Mouse (Mus musculus) splenic B cell, adult 2 months (primary cell): ENCODE results near the gene Rnf39.

Experiments
- DNase-seq: peaks from one replicate; pipeline ENCODE4 v3.0.0-alpha.2; 2011; ENCODE audit warnings: low read depth, low spot score
- H3K27me3 ChIP-seq: 2 replicates; pipeline ENCODE4 v1.6.1; 2012; ENCODE audit warnings: mild to moderate bottlenecking, low read length, moderate library complexity, mixed read lengths; ENCODE audit not compliant: control insufficient read depth, poor library complexity, insufficient read depth, severe bottlenecking
- H3K36me3 ChIP-seq: 2 replicates; pipeline ENCODE4 v1.6.1; 2012; ENCODE audit warnings: mild to moderate bottlenecking, low read length, moderate library complexity, mixed read lengths; ENCODE audit not compliant: control insufficient read depth, poor library complexity, insufficient read depth, severe bottlenecking

Gene Rnf39

GRCm38 (mm10) chr17:36942791-36943471 is at the start of gene Rnf39:
Gene Rnf39, plus strand, starts transcription at chr17:36942918.
- no peaks in the 10 kb centered on the region for H3K27me3 ChIP-seq
- no peaks in the 10 kb centered on the region for H3K36me3 ChIP-seq
- DNase-seq = no peak

DNA sequence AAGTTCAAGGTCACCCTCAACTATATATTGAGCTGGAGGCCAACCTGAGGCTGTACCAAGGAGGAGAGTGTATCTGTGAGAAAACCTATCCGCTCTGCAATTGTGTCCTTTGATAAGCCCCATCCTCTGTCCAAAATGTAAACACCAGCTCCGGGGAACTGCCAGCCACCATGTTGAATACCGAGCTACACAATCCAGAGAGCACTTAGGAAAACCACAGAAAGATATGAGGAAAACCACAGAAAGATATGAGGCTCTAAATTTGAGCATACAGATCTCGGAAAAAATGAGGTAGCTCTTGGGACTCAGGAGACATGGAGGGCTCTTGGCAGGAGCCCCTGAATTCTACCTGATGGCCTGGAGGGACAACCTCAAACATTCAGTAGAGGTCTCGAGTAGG is 49.3 kb upstream of the Rnf39 start:
- H3K27me3 ChIP-seq = no peaks in the 10 kb centered on the region
- no peak for DNase-seq

DNA sequence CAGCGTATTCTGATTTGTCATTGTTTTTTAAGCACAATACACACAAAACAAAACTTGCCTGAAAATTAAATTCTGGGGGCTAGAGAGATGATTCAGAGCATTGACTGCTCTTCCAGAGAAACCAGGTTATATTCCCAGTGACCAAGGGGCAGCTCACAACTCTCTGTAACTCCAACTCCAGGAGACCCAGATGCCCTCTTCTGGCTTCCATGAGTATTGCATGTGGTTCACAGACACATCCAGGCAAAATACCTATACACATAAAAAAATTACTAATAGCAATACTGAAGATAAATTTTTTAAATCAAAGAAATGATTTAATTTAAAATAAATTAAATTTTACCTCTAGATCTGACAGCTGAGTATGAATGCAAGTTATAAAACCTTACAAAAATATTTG is 46.1 kb upstream of the Rnf39 start:
- Histone ChIP-seq H3K36me3 (no peaks in the 10 kb centered on the region), H3K27me3 (no peaks in the 10 kb centered on the region)
- DNase-seq = peak; percentile 24

More for the DNA sequence above, 49.3 kb upstream of the Rnf39 start:
- H3K36me3 ChIP-seq = no peaks in the 10 kb centered on the region

GRCm38 (mm10) chr17:36897065-36897464 is 45.7 kb upstream of the Rnf39 start:
- H3K36me3 ChIP-seq = no peaks in the 10 kb centered on the region
- no peaks in the 10 kb centered on the region for H3K27me3 ChIP-seq
- DNase-seq = no peak

DNA sequence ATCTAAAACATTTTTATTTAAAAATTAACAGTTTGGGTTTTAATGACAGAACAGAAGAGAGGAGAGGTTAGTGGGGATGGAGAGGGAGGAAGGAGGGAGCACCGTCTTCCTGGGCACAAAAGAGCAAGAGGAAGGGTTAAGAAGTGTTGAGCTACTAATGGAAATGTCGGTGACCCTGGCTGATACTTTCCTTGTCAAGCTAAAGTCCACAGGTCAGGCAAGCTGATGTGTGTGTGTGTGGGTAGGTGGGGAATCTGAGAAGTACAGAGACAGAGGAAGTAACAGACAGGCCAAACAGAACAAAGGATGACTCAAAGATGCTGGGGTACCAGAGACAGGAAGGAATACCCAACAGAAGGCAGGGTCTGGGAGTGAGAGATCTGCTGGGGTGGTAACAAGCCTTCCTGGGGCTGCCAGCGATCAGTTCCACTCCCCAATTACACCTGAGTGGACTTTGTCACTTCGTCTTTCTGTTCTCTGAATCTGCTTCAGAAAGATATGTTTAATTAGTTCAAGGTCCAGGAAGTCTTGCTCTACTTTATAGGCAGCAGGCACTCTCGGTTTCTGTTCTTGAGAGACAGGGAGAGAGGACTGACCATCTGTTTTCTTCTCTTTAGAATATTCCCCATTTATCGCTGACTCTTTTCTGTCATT is 45.0 kb upstream of the Rnf39 start, which contains the start of gene Trim31:
Gene Trim31 (plus strand): TSS at position 567 of the 654 bp plus-strand sequence.
- no peak for DNase-seq
- H3K36me3 ChIP-seq = no peaks in the 10 kb centered on the region
- H3K27me3 ChIP-seq = no peaks in the 10 kb centered on the region

- H3K36me3 ChIP-seq = no peaks in the 10 kb centered on the region
- no peak for DNase-seq
- no peaks in the 10 kb centered on the region for H3K27me3 ChIP-seq
Measured at GRCm38 (mm10) chr17:36899376-36899775, 43.3 kb upstream of the Rnf39 start.

GRCm38 (mm10) chr17:36900001-36900400 is 42.7 kb upstream of the Rnf39 start:
- DNase-seq = no peak

GRCm38 (mm10) chr17:36900691-36901090 is 42.0 kb upstream of the Rnf39 start:
- peak; percentile 9 for DNase-seq
- H3K27me3 ChIP-seq = no peaks in the 10 kb centered on the region
- no peaks in the 10 kb centered on the region for H3K36me3 ChIP-seq

More at GRCm38 (mm10) chr17:36900001-36900400, 42.7 kb upstream of the Rnf39 start:
- Histone ChIP-seq H3K27me3 (no peaks in the 10 kb centered on the region), H3K36me3 (no peaks in the 10 kb centered on the region)

GRCm38 (mm10) chr17:36903651-36904050 is 39.1 kb upstream of the Rnf39 start:
- DNase-seq = no peak
- Histone ChIP-seq H3K27me3 (no peaks in the 10 kb centered on the region), H3K36me3 (no peaks in the 10 kb centered on the region)

GRCm38 (mm10) chr17:36908235-36908634 is 34.5 kb upstream of the Rnf39 start:
- no peaks in the 10 kb centered on the region for H3K36me3 ChIP-seq
- DNase-seq = no peak
- no peaks in the 10 kb centered on the region; the same call in 1 of the 2 replicates for H3K27me3 ChIP-seq

DNA sequence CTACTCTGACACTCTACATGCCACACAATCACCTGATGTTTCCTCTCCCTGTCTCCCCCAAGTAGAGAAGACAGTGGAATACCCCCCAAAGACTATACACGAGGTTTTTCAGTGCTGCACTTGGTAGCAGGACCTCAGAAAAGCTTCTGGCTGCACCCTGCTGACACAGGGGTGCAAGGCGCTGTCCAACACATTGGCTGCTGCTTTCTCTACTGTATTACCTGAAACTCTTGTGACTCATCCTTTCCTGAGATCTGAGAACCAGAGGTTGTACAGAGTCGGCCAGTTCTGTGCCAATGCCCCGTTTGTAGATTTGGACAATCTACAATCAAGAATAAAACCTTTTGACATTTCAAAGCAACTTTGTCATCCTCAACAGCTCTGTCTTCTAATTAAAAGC is 32.9 kb upstream of the Rnf39 start:
- DNase-seq = no peak
- H3K27me3 ChIP-seq = no peaks in the 10 kb centered on the region; the same call in 1 of the 2 replicates
- H3K36me3 ChIP-seq = no peaks in the 10 kb centered on the region

- DNase-seq = no peak
- Histone ChIP-seq H3K27me3 (no peaks in the 10 kb centered on the region; the same call in 1 of the 2 replicates), H3K36me3 (no peaks in the 10 kb centered on the region)
Measured at GRCm38 (mm10) chr17:36912031-36912430, 30.7 kb upstream of the Rnf39 start.

DNA sequence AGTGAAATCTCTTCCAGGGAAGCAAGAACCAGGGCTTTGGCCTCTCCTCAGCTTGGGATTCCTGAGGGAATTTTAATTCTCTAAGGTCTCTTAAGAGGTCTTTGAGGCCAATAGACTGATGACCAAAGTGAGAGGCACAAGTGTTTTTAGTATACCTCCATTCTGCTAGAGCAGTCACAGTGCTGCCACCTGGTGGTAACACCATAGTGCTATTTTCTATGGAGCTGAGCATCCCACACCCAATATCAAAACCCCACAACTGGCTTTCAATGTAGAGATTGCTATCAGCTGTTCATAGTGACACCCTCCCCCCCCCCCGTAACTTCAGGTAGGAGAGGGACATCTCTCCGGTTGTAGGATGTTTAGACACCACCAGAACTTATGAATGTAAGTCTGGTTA is 28.6 kb upstream of the Rnf39 start:
- Histone ChIP-seq H3K27me3 (no peaks in the 10 kb centered on the region; the same call in 1 of the 2 replicates), H3K36me3 (no peaks in the 10 kb centered on the region)
- DNase-seq = peak; percentile 84

GRCm38 (mm10) chr17:36915076-36915475 is 27.6 kb upstream of the Rnf39 start:
- Histone ChIP-seq H3K36me3 (no peaks in the 10 kb centered on the region), H3K27me3 (no peaks in the 10 kb centered on the region; the same call in 1 of the 2 replicates)
- peak; percentile 71 for DNase-seq

GRCm38 (mm10) chr17:36920239-36920638 is 22.5 kb upstream of the Rnf39 start:
- Histone ChIP-seq H3K27me3 (no peaks in the 10 kb centered on the region), H3K36me3 (no peaks in the 10 kb centered on the region)
- DNase-seq = no peak
